Mouse (Mus musculus) liver, postnatal 0 days (tissue): ENCODE measurements around the gene Caskin1. TPM values are rescaled to one million over a fixed set of nuclear protein-coding genes. Genes with fewer than 3 reads are reported as not detected.
"Not testable (repeated sequence)": the region's sequence is repeated elsewhere in the genome, so short reads cannot be mapped to it uniquely, and the experiment has no call there.

Source experiments
- ATAC-seq: fragments of 200-750 bp; cut with Nextera tagmentation; 2 replicates; pipeline ENCODE4 v1.8.0; 2017; ENCODE audit warnings: mild to moderate bottlenecking, moderate library complexity
- DNase-seq: peaks from one replicate; pipeline ENCODE4 v3.0.0-alpha.2; 2016
- H3K27ac ChIP-seq: fragments of 300-500 bp; sonication (generic); 2 replicates; pipeline ENCODE4 v1.5.1; 2014; ENCODE audit warnings: antibody characterized with exemption, moderate library complexity, mild to moderate bottlenecking, low read depth
- H3K27me3 ChIP-seq: fragments of 300-500 bp; sonication (generic); 2 replicates; pipeline ENCODE4 v1.6.1; 2014; ENCODE audit warnings: low read length, control low read depth, mixed read lengths; ENCODE audit not compliant: insufficient read depth
- H3K36me3 ChIP-seq: fragments of 300-500 bp; sonication (generic); replicated peaks from 2 replicates; pipeline ENCODE4 v1.6.1; 2014; ENCODE audit warnings: mild to moderate bottlenecking, control low read depth, low read length, moderate library complexity, mixed read lengths; ENCODE audit not compliant: insufficient read depth
- H3K4me1 ChIP-seq: fragments of 300-500 bp; sonication (generic); 2 replicates; pipeline ENCODE4 v1.6.1; 2014; ENCODE audit warnings: antibody characterized with exemption, mild to moderate bottlenecking, control low read depth; ENCODE audit not compliant: insufficient read depth
- H3K4me2 ChIP-seq: fragments of 300-500 bp; sonication (generic); 2 replicates; pipeline ENCODE4 v1.6.1; 2014; ENCODE audit warnings: low read depth, mild to moderate bottlenecking, low read length, moderate library complexity, mixed read lengths
- H3K4me3 ChIP-seq: fragments of 300-500 bp; sonication (generic); 2 replicates; pipeline ENCODE4 v1.5.1; 2014; ENCODE audit warnings: low read depth, low read length
- H3K9ac ChIP-seq: fragments of 300-500 bp; sonication (generic); replicated peaks from 2 replicates; pipeline ENCODE4 v1.6.1; 2014; ENCODE audit warnings: mild to moderate bottlenecking, moderate library complexity
- H3K9me3 ChIP-seq: fragments of 300-500 bp; sonication (generic); 2 replicates; pipeline ENCODE4 v1.6.1; 2016; ENCODE audit warnings: mild to moderate bottlenecking, control low read depth, low read length, mixed read lengths
- CTCF ChIP-seq: sonication (generic); IDR thresholded peaks from 2 replicates; pipeline ENCODE4 v1.5.1; 2016; ENCODE audit warnings: antibody characterized with exemption, low read depth
- EP300 ChIP-seq: IDR thresholded peaks from 2 replicates; pipeline ENCODE4 v1.6.1; 2016; ENCODE audit warnings: antibody characterized with exemption, low read depth, mild to moderate bottlenecking
- WGBS: fragments of 180-500 bp; shearing (Covaris S2); extraction: QIAGEN DNeasy Blood & Tissue Kit; methylation state at CpG from one replicate; pipeline ENCODE4 v1.1.7; 2014; ENCODE audit not compliant: insufficient replicate concordance; 5-methylcytosine and 5-hydroxymethylcytosine counted together
- polyA plus RNA-seq: library from polyadenylated mRNA; unstranded; fragments of >200 nt; fragmentation: Nextera tagmentation; extraction: Ambion mirVana; gene quantifications from 2 replicates; pipeline ENCODE4 v1.2.1, GENCODE M21; 2015

Caskin1 gene
- polyA plus RNA-seq, 1 experiment from 2014 or later: not detected

- peaks cover 54% of the 10 kb centered on the region for H3K36me3 ChIP-seq
- DNase-seq: no peak
- 84% methylated on average over 6 of the region's 6 CpGs for WGBS
- no peak overlapping the region for H3K4me2 ChIP-seq
- no peak for ATAC-seq
- H3K9me3 ChIP-seq: no peaks in the 10 kb centered on the region
- TF ChIP-seq CTCF: no peak
- no peaks in the 10 kb centered on the region for H3K27me3 ChIP-seq
- H3K4me1 ChIP-seq: peaks cover 13% of the 10 kb centered on the region
- H3K4me3 ChIP-seq: no peak overlapping the region
- H3K9ac ChIP-seq: no peak overlapping the region
- H3K27ac ChIP-seq: no peak overlapping the region
Observed at GRCm38 (mm10) chr17:24449507-24449906, 38.9 kb upstream of the Caskin1 start.

GRCm38 (mm10) chr17:24451220-24451619 lies 37.2 kb upstream of the Caskin1 start:
- peaks cover 16% of the 10 kb centered on the region for H3K4me1 ChIP-seq
- H3K9me3 ChIP-seq: no peaks in the 10 kb centered on the region
- ATAC-seq (no peak), DNase-seq (no peak)
- H3K4me2 ChIP-seq: no peak overlapping the region
- H3K27ac ChIP-seq: no peak overlapping the region
- no peak overlapping the region for H3K4me3 ChIP-seq
- TF ChIP-seq CTCF (no peak), EP300 (no peak)
- H3K36me3 ChIP-seq: peaks cover 38% of the 10 kb centered on the region
- no peaks in the 10 kb centered on the region for H3K27me3 ChIP-seq
- WGBS: 92% methylated on average over 6 of the region's 6 CpGs
- no peak overlapping the region for H3K9ac ChIP-seq

DNA sequence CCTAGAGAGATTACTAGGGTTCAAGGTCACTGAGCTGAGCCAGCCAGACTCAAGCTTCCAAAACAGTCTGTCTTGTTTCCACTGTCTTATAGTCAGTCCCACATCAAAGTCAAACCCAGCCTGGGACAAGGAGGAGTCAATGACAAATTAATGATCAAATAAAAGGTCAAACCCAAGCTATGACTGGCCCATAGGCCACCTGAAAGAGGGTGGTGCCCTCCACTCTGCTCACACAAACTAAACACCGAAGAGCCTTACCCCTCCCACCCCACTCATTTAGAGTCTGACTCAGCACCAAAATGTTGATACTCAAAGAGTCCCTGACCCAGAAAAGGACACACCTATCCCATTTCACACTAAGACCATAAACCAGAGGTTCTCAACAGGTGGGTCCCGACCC lies 35.0 kb upstream of the Caskin1 start:
- Histone ChIP-seq H3K27me3 (no peaks in the 10 kb centered on the region), H3K4me2 (peak overlapping the region; percentile 83), H3K4me1 (peaks cover 16% of the 10 kb centered on the region), H3K9ac (no peak overlapping the region), H3K36me3 (peaks cover 22% of the 10 kb centered on the region), H3K27ac (peak overlapping the region; percentile 99; the same call in 1 of the 2 replicates), H3K9me3 (no peaks in the 10 kb centered on the region), H3K4me3 (no peak overlapping the region)
- TF ChIP-seq EP300 (no peak), CTCF (no peak)
- WGBS: 53% methylated on average over 2 of the region's 2 CpGs
- no peak for ATAC-seq
- DNase-seq: no peak

GRCm38 (mm10) chr17:24454218-24454755 lies 34.1 kb upstream of the Caskin1 start:
- 3% methylated on average over 14 of the region's 14 CpGs for WGBS
- ATAC-seq (no peak), DNase-seq (no peak)
- Histone ChIP-seq H3K4me2 (peak overlapping the region; percentile 83), H3K9ac (peak overlapping the region; percentile 97), H3K4me1 (peaks cover 16% of the 10 kb centered on the region), H3K27me3 (no peaks in the 10 kb centered on the region), H3K36me3 (peaks cover 14% of the 10 kb centered on the region), H3K27ac (peak overlapping the region; percentile 99), H3K4me3 (peak overlapping the region; percentile 88), H3K9me3 (no peaks in the 10 kb centered on the region)
- TF ChIP-seq CTCF: no peak

- WGBS: under 1% methylated on average over 65 of the region's 67 CpGs
- peak overlapping the region; percentile 83 for H3K4me2 ChIP-seq
- TF ChIP-seq EP300 (no peak; the same call in 1 of the 2 replicates), CTCF (peak; percentile 37)
- H3K4me3 ChIP-seq: peak overlapping the region; percentile 88
- DNase-seq (peak; percentile 100), ATAC-seq (peak; percentile 95)
- no peaks in the 10 kb centered on the region for H3K9me3 ChIP-seq
- peaks cover 16% of the 10 kb centered on the region for H3K4me1 ChIP-seq
- peak overlapping the region; percentile 99 for H3K27ac ChIP-seq
- H3K9ac ChIP-seq: peak overlapping the region; percentile 97
- H3K36me3 ChIP-seq: peaks cover 9% of the 10 kb centered on the region
- H3K27me3 ChIP-seq: no peaks in the 10 kb centered on the region
Observed at GRCm38 (mm10) chr17:24454756-24455522, 33.5 kb upstream of the Caskin1 start.

DNA sequence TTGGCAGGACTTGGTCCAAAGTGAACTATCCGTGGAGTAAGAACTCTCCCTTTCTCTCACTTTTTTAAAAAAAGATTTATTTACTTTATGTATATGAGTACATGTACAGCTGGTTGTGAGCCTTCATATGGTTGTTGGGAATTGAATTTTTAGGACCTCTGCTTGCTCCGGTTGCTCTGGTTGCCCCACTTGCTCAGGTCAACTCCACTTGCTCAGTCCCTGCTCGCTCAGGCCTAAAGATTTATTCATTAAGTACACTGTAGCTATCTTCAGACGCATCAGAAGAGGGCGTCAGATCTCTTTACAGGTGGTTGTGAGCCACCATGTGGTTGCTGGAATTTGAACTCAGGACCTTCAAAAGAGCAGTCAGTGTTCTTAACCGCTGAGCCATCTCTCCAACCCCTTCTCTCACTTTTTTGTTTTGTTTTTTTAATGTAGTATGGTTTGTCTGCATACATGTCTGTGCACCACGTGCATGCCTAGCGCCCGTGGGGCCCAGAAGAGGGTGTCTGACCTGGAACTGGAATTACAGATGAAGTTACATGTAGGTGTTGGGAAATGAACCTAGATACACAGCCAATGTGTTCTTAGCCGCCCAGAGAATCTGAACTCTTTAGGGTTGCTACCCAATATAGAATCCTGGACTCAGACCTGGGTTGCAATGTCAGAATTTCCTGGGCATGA lies 32.7 kb upstream of the Caskin1 start:
- 45% methylated on average over 10 of the region's 10 CpGs for WGBS
- peak; percentile 2; the same call in 1 of the 2 replicates for ATAC-seq
- H3K4me3 ChIP-seq: peak overlapping the region; percentile 21

More for the DNA sequence above, 32.7 kb upstream of the Caskin1 start:
- Histone ChIP-seq H3K27ac (peak overlapping the region; percentile 65), H3K4me1 (peaks cover 16% of the 10 kb centered on the region), H3K9ac (0 out of 2 replicates have a peak overlapping the region, but pooled peaks have one; percentile 27), H3K4me2 (peak overlapping the region; percentile 49; the same call in 1 of the 2 replicates)
- not testable (repeated sequence) for H3K27me3 ChIP-seq, H3K9me3 ChIP-seq, H3K36me3 ChIP-seq, DNase-seq
